Comparison of ENCODE assay signal across 20 mouse cellular contexts in genomic region chr6:99890805-99891204, GRCm38 (mm10).
A peak's percentile ranks its signal among the peaks of the same experiment; 100 is the strongest.
DNase-seq lines count a peak whose midpoint lies in the region; ATAC-seq and TF ChIP-seq lines count a peak whose summit lies in the region.
"Had no signal": no experiment of that assay in that cellular context is flagged by ENCODE, and none has a peak within 500 bp of the region (broad histone marks: within the 10 kb centered on the region; RNA-seq: fewer than 3 reads in every experiment).

No protein-coding gene starts in this region.

- no peak overlapping the region for H3K9ac ChIP-seq in heart, postnatal 0 days (replicated peaks; ENCODE audit: low read depth, low read length)
- H3K9ac ChIP-seq in liver, postnatal 0 days (replicated peaks): no peak overlapping the region
- no peak overlapping the region for H3K9ac ChIP-seq in liver, embryonic 12.5 days
- H3K9ac ChIP-seq in CH12.LX (ENCODE audit: insufficient read depth, low read depth): no peak overlapping the region
- no peak overlapping the region for H3K9ac ChIP-seq in midbrain, embryonic 16.5 days (ENCODE audit: low read depth, low read length)
- H3K9ac ChIP-seq: embryonic facial prominence, embryonic 13.5 days; liver, embryonic 15.5 days had no signal

- no peak for TF ChIP-seq EP300 in heart, postnatal 0 days (IDR thresholded peaks at IDR 0.05; ENCODE audit: low read depth)
- TF ChIP-seq EP300 in liver, postnatal 0 days (IDR thresholded peaks at IDR 0.05; ENCODE audit: low read depth): no peak
- no peak for TF ChIP-seq EP300 in CH12.LX (IDR thresholded peaks at IDR 0.05; ENCODE audit: low read length)

- peak; percentile 45 for TF ChIP-seq CTCF in heart, postnatal 0 days (IDR thresholded peaks at IDR 0.05; ENCODE audit: low read depth)
- peak; percentile 37 for TF ChIP-seq CTCF in liver, postnatal 0 days (IDR thresholded peaks at IDR 0.05; ENCODE audit: low read depth)
- TF ChIP-seq CTCF in CH12.LX (conservative IDR thresholded peaks at IDR 0.05 in 1 of 2, IDR thresholded peaks at IDR 0.05 in 1 of 2; ENCODE audit: low read depth in 2 of 2, low read length in 2 of 2): peak in 1 of 2 experiments; percentile 61; a peak in 2 of 4 replicates

- no peak overlapping the region for H3K27ac ChIP-seq in heart, postnatal 0 days (ENCODE audit: low read depth)
- H3K27ac ChIP-seq in liver, postnatal 0 days (ENCODE audit: low read depth): no peak overlapping the region
- no peak overlapping the region for H3K27ac ChIP-seq in liver, embryonic 12.5 days
- no peak overlapping the region for H3K27ac ChIP-seq in CH12.LX (ENCODE audit: insufficient read depth, low read depth)
- no peak overlapping the region for H3K27ac ChIP-seq in midbrain, embryonic 16.5 days (ENCODE audit: low read length)
- H3K27ac ChIP-seq: embryonic facial prominence, embryonic 13.5 days; gastrocnemius, adult 2 months; hindbrain, embryonic 10.5 days; liver, embryonic 15.5 days had no signal

- in situ Hi-C loops in CH12.LX (cut with MboI; ENCODE audit: low pct_ligation_motif_present, low pct_unique_long_range_greater_than_20kb, low sequenced_read_pairs): no loop called here

- no peaks in the 10 kb centered on the region for H3K9me3 ChIP-seq in heart, postnatal 0 days (replicated peaks; ENCODE audit: control insufficient read depth, low read length)
- H3K9me3 ChIP-seq in liver, postnatal 0 days (ENCODE audit: low read length): no peaks in the 10 kb centered on the region
- no peaks in the 10 kb centered on the region for H3K9me3 ChIP-seq in liver, embryonic 12.5 days (replicated peaks)
- H3K9me3 ChIP-seq in CH12.LX (replicated peaks; ENCODE audit: low read length): peaks cover 6% of the 10 kb centered on the region
- no peaks in the 10 kb centered on the region for H3K9me3 ChIP-seq in midbrain, embryonic 16.5 days (replicated peaks; ENCODE audit: control insufficient read depth, low read length, poor library complexity, severe bottlenecking)
- H3K9me3 ChIP-seq: embryonic facial prominence, embryonic 13.5 days; hindbrain, embryonic 10.5 days; liver, embryonic 15.5 days had no signal

- no peak overlapping the region for H3K4me2 ChIP-seq in heart, postnatal 0 days (ENCODE audit: low read depth, low read length)
- no peak overlapping the region for H3K4me2 ChIP-seq in liver, postnatal 0 days (ENCODE audit: low read depth, low read length)
- H3K4me2 ChIP-seq in liver, embryonic 12.5 days: no peak overlapping the region
- no peak overlapping the region for H3K4me2 ChIP-seq in CH12.LX (ENCODE audit: insufficient read depth, low read depth, poor library complexity, severe bottlenecking)
- H3K4me2 ChIP-seq in midbrain, embryonic 16.5 days (ENCODE audit: low read length): no peak overlapping the region
- H3K4me2 ChIP-seq: embryonic facial prominence, embryonic 13.5 days; liver, embryonic 15.5 days had no signal

- H3K4me3 ChIP-seq in heart, postnatal 0 days (ENCODE audit: low read depth, low read length): no peak overlapping the region
- H3K4me3 ChIP-seq in liver, postnatal 0 days (ENCODE audit: low read depth, low read length): no peak overlapping the region
- no peak overlapping the region for H3K4me3 ChIP-seq in liver, embryonic 12.5 days
- no peak overlapping the region for H3K4me3 ChIP-seq in CH12.LX (replicated peaks in 1 of 3; ENCODE audit: low read depth in 2 of 3, low read length in 2 of 3, poor library complexity in 1 of 3)
- no peak overlapping the region for H3K4me3 ChIP-seq in midbrain, embryonic 16.5 days (ENCODE audit: low read depth, low read length)
- H3K4me3 ChIP-seq: embryonic facial prominence, embryonic 13.5 days; gastrocnemius, adult 2 months; hindbrain, embryonic 10.5 days; liver, embryonic 15.5 days had no signal

- no peak for DNase-seq in heart, postnatal 0 days (ENCODE audit: low spot score)
- no peak for DNase-seq in heart, postnatal 4 days
- no peak for DNase-seq in liver, postnatal 0 days
- DNase-seq in CH12.LX (ENCODE audit: extremely low read depth): no peak
- peak; percentile 39 for DNase-seq in adipocyte (ENCODE audit: low spot score)
- DNase-seq in cerebellum, adult 11 months: no peak
- DNase-seq: adrenal gland, postnatal 36 days; cerebellum, adult 9-11 months; gastrocnemius, adult 2 months; heart, adult 18-20 months; kidney, adult 9 months; lung, postnatal 36 days; retina, postnatal 1 day; right cerebral cortex, postnatal 4 days had no signal

- H3K79me2 ChIP-seq in CH12.LX (replicated peaks; ENCODE audit: control insufficient read depth, extremely low read depth, insufficient read depth, poor library complexity, severe bottlenecking): no peaks in the 10 kb centered on the region

- peak; percentile 56 for TF ChIP-seq RAD21 in CH12.LX (IDR thresholded peaks at IDR 0.05; ENCODE audit: low read depth, low read length)

- H3K27me3 ChIP-seq in heart, postnatal 0 days (ENCODE audit: control insufficient read depth, insufficient read depth, low read length): peaks cover 7% of the 10 kb centered on the region; the same call in 1 of the 2 replicates
- H3K27me3 ChIP-seq in liver, postnatal 0 days (ENCODE audit: insufficient read depth, low read length): peaks cover 6% of the 10 kb centered on the region; the same call in 1 of the 2 replicates
- H3K27me3 ChIP-seq in liver, embryonic 12.5 days (replicated peaks): peaks cover 27% of the 10 kb centered on the region
- peaks cover 2% of the 10 kb centered on the region for H3K27me3 ChIP-seq in CH12.LX (replicated peaks)
- H3K27me3 ChIP-seq in midbrain, embryonic 16.5 days (ENCODE audit: control insufficient read depth, insufficient read depth, low read depth, low read length): no peaks in the 10 kb centered on the region

- dilution Hi-C loops in CH12.LX (cut with MboI; ENCODE audit: extremely low pct_ligation_motif_present, extremely low pct_unique_long_range_greater_than_20kb, low sequenced_read_pairs): no loop called here

- TF ChIP-seq POLR2A in CH12.LX (IDR thresholded peaks at IDR 0.05; ENCODE audit: low read depth, low read length): no peak

- ATAC-seq in heart, postnatal 0 days (ENCODE audit: insufficient read depth, low read depth): no peak
- no peak for ATAC-seq in liver, postnatal 0 days
- no peak for ATAC-seq in liver, embryonic 12.5 days
- no peak for ATAC-seq in midbrain, embryonic 16.5 days

- H3K36me3 ChIP-seq in heart, postnatal 0 days (replicated peaks; ENCODE audit: control insufficient read depth, insufficient read depth, low read length): no peaks in the 10 kb centered on the region
- no peaks in the 10 kb centered on the region for H3K36me3 ChIP-seq in liver, postnatal 0 days (replicated peaks; ENCODE audit: insufficient read depth, low read length)
- H3K36me3 ChIP-seq in liver, embryonic 12.5 days: no peaks in the 10 kb centered on the region
- H3K36me3 ChIP-seq in CH12.LX (replicated peaks in 1 of 2; ENCODE audit: control insufficient read depth in 1 of 2, insufficient read depth in 1 of 2, low read length in 1 of 2): no peaks in the 10 kb centered on the region
- H3K36me3 ChIP-seq in midbrain, embryonic 16.5 days (ENCODE audit: control insufficient read depth, insufficient read depth, low read length): no peaks in the 10 kb centered on the region
- H3K36me3 ChIP-seq: embryonic facial prominence, embryonic 13.5 days; G1E; hindbrain, embryonic 10.5 days; liver, embryonic 15.5 days had no signal

- H3K4me1 ChIP-seq in heart, postnatal 0 days (ENCODE audit: control insufficient read depth, insufficient read depth): no peaks in the 10 kb centered on the region
- no peaks in the 10 kb centered on the region for H3K4me1 ChIP-seq in liver, postnatal 0 days (ENCODE audit: insufficient read depth)
- H3K4me1 ChIP-seq in liver, embryonic 12.5 days: no peaks in the 10 kb centered on the region
- peaks cover 5 to 36% of the 10 kb centered on the region in 2 experiments; a peak in 3 of 4 replicates for H3K4me1 ChIP-seq in CH12.LX (ENCODE audit: control insufficient read depth in 1 of 2, insufficient read depth in 2 of 2)
- peaks cover 5% of the 10 kb centered on the region for H3K4me1 ChIP-seq in midbrain, embryonic 16.5 days (ENCODE audit: control insufficient read depth, insufficient read depth, low read length)
- H3K4me1 ChIP-seq: hindbrain, embryonic 10.5 days; liver, embryonic 15.5 days had no signal

- WGBS in heart, postnatal 0 days: 70% methylated on average over 5 of the region's 5 CpGs
- 71% methylated on average over 5 of the region's 5 CpGs for WGBS in liver, postnatal 0 days (ENCODE audit: insufficient replicate concordance)
- 65% methylated on average over 5 of the region's 5 CpGs for WGBS in liver, embryonic 12.5 days (ENCODE audit: insufficient replicate concordance)
- WGBS in midbrain, embryonic 16.5 days: 83% methylated on average over 5 of the region's 5 CpGs

TF ChIP-seq in CH12.LX, 34 proteins besides CTCF, POLR2A, EP300 and RAD21:
- TF ChIP-seq IRF4 (IDR thresholded peaks at IDR 0.05; ENCODE audit: low read depth, low read length) (0 out of 2 replicates have a peak, but pooled peaks have one; percentile 18), SMC3 (IDR thresholded peaks at IDR 0.05; ENCODE audit: low read depth, low read length) (peak; percentile 53), PAX5 (IDR thresholded peaks at IDR 0.05; ENCODE audit: low read length) (no peak)
